Mouse (Mus musculus) cerebellum, adult 8-10 months (tissue): ENCODE measurements around the gene 1700025G04Rik.

Experiments
- DNase-seq: peaks from one replicate; pipeline ENCODE4 v3.0.0; 2022

Gene 1700025G04Rik

DNA sequence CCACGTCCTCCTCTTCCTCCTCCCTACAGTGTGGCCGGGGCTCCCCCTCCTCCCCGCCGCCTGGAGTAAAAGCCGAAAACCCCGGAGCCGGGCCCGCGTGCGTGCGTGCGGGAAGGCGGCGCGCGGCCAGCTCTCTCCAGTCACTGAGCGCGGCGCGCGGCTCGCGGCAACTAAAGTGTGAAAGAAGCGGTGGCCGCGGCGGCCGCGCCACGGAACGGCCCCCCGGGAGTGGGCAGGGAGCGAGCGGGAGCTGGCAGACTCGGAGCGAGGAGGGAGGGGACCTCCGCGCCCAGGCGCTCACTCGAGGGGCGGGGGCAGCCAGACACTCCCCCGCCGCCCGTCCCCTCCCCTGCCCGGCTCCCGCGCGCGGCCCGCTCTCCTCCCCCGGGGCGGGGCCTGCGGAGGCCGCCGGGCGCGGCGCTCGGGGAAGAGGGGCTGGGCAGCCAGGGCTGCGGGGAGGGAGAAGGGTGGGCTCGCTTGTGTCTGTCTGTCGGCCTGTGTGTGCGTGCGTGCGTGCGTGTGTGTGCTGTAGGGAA, at the start of gene 1700025G04Rik:
1700025G04Rik (minus strand) TSS at position 108 of the 536 bp plus-strand sequence.
- DNase-seq, result peak; percentile 84

- no peak for DNase-seq
These were observed 49.6 kb upstream of the 1700025G04Rik start for GRCm38 (mm10) chr1:152139496-152139895.

GRCm38 (mm10) chr1:152130029-152130727, 40.3 kb upstream of the 1700025G04Rik start:
- DNase-seq, result peak; percentile 33

DNA sequence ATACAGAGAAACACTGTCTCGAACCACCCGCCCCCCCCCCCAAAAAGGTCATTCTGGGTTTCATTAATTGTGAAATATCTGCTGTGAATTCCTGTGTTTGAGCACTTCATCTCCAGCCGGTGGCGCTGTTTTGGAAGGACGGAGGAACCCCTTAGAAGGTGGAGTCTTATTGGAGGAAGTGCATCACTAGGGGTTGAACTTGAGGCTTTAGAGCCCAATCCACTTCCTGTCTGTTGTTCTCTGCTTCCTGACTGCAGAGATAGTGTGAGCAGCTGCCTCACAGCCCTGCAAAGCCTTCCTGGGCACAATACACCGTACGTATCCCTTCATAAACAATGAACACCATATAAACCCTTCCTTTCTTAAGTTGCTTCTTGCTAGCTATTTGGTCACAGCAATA, 35.5 kb upstream of the 1700025G04Rik start:
- no peak for DNase-seq

DNA sequence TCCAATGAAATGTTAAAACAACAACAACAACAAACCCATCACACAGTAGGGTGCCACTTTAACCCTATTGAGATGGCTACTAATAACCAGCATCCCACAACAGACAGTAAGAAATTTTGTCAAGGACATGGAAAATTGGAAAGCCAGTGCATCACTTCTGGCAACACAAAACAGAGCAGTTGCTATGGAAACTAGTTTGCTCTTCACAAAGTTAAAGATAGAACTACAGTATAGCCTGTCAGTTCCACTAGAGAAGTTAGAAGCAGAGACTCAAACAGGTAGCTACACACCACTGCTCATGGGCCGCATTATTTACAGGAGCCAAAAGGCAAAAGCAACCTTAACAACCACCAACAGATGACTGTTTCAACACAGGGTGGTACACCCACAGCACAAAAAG, 20.2 kb upstream of the 1700025G04Rik start:
- no peak for DNase-seq

GRCm38 (mm10) chr1:152106136-152106535, 16.2 kb upstream of the 1700025G04Rik start:
- no peak for DNase-seq

DNA sequence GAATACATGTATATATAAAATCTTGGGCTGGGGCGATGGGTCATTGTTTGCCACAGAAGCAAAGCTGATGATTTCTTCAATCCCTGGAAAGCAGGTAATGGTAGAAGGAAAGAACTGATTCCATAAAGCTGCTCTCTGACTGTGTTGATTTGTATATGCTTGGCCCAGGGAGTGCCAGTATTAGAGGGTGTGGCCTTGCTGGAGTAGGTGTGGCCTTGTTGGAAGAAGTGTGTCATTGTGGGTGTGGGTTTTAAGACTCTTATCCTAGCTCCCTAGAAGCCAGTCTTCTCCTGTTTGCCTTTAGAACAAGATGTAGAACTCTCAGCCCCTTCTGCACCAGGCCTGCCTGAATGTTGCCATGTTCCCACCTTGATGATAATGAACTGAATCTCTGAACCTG, 15.3 kb upstream of the 1700025G04Rik start:
- no peak for DNase-seq

- no peak for DNase-seq
These were observed 11.8 kb upstream of the 1700025G04Rik start for GRCm38 (mm10) chr1:152101746-152102145.

DNA sequence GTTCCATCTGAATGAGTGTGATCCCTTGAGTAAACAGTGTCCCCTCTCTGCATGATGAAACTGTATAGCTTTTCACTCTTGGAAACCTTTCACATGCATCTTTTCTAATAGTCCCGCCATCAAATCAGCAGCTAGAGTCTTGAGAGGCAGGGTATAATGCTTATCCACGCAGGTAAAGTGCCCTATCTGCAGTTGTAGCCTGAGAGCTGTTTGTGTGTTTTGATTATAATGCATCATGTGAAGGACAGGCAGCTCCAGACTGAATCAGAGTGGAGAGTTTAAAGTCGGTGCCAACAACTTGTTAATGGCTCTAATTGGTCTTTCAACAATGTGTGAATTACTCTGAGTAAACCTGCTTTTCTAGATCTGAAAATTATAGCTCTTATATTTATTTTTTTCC, 6.1 kb upstream of the 1700025G04Rik start:
- DNase-seq, result no peak

DNA sequence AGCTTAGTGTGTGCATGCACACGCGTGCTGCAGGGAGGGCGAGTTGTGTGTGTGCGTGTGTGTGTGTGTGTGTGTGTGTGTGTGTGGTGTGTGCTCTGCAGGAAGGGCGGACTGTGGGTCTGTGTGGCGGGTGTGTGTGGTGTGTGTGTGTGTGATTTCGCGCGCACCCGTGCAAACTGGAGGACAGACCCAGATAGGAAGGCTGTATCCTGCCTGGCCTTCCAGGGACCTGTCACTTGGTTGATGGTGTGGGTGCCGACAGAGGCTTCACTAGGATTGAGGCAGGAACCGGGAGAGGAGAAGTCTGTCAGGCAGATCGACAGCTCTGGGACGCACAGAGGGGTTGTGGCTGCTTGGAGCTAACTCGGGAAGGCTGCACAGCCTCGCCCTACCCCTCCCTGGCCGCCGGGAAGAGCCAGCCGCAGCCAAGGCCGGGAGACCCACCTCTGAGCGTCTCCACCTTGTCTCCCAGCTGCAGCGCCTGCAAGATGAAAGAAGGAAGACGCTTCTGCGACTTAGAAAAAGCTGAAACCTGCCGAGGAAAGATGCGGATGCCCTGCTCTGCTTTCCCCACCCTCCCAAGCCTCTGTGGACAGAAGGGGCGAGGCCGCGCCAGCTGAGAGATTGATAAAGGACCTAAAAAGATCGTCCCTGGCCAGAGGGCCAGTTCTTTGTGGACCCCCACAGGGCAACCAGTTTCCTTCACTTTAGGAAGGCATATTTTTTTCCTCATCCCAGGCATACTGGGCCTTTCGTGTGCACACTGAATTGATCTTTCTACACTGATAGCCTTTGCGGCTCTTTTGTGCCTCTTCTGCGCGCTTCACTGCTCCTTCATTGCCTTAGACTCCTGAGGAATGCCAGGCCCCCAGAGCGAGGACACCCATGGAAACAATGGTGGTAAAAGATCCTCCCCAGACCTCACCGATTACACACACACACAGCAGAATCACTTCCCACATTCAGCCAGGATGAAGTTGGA, 930 bp upstream of the 1700025G04Rik start:
- DNase-seq, result peak; percentile 68

GRCm38 (mm10) chr1:152089526-152089925, 399 bp downstream of the 1700025G04Rik start:
- peak; percentile 55 for DNase-seq

DNA sequence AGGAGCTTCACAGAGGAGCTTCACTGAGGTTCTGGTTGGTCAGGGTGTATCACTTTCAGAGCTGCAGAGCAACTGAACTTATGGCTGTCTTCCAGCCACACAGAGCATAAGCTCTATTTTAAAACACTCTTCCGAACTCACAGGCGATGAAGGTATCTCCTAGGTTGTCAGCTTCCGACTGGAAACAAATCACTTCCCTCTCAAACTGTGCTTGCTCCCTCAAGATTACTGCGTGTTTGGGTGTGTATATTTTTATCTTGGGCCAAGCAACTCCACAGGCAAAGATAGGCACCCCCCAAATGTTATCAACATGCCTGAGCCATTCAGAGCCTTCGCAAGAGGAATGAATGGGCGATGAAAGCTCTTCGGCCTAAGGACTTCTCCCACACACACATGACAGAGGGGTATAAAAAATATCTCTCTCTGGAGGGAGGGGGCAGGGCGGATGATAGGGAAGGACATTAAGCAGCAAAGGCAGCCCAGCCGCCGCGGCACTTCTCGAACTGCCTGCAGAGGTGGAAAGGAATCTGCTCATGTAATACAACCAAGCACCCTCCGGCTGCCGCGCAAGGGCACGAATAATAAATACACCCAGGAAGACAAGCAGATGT, 1.0 kb downstream of the 1700025G04Rik start:
- DNase-seq, result peak; percentile 59

DNA sequence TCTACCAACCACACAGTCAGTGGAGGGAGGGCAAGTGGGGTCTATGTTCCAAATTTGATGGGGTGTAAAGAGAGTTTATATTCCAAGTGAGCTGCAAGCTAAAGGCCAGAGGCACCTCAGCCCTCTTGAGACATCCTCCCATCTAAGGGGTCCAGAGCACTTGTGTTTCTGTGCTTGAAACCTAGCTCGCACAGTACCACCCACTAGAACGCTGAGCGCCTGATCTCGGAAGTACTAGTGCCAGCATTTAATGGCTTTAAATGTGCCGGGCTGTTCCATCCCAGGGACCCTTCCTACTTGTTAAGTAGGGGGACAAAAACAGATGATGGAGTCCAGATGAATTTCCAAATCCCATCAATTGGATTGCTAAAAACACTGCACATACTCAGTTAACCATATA, 1.9 kb downstream of the 1700025G04Rik start:
- peak; percentile 12 for DNase-seq

- peak; percentile 16 for DNase-seq
These were observed 3.0 kb downstream of the 1700025G04Rik start for GRCm38 (mm10) chr1:152086951-152087350.

DNA sequence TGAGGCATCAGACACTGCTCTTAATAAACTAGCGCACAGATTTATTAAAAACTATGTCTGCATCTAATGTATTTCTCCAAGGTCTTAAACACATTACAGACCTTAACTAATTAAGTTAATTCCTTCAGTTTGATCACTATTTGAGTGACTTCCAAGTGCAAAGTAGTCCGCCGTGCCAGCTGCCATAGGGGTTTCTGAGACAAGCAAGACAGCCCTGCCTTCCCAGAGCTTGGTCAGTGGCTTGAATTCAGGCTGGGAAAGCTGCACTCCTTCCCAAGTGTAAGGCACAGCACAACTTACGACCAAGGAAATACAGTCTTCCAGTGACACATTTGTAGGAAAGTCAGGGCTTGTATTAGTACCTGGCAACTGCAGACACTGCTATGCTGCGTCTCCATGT, 4.4 kb downstream of the 1700025G04Rik start:
- DNase-seq, result peak; percentile 23

DNA sequence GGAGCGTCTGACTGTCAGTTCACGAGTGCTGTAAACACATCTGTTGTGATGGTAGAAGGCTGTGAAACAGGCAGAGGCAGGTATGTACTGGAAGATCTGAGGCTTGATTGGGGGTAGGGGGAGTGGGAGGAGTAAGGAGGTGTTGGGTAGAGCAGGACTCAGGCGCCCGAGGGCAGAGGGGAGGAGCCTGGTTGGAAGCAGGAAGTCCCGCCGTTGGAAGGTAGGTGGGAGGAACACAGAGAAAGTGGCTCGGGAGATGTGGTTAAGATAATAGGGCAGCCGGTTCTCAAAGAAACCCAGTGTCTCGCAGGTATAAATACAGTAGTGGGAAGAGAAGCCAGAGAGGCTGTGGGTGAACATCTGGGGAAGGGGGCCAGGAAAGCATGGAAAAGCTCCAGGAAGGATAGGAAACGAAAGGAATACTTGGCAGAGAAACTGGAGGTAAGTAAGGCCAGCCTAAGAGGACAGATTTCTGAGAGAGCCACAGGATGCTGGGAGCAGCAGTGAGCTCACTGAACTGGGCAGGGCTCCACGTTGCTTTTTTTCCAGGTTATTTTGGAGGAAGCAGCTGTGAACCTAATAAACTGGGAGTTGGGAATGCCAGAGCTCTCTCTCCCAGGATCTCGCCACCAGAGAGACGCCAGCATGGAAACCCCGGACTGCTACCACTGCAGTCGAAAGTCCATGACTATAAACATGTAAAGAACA, 5.1 kb downstream of the 1700025G04Rik start:
- peak; percentile 78 for DNase-seq

GRCm38 (mm10) chr1:152081954-152082711, 7.8 kb downstream of the 1700025G04Rik start:
- DNase-seq, result peak; percentile 23

DNA sequence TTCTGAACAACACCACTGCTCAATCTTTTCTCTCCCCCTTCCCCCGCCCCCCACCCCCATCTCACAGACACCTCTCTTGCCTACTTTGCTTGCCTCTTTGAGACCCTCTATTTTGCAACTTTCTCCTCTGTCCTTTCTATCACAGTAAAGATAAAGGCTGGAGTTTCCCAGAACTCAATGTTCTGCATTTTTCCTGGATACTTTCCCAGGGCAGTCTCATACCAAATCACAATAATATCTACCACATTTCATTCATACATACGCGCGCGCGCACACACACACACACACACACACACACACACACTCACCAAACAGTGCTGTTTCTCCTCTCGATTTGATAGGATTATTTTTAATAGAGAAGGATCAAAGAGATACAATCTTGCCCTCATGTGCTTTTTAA, 8.8 kb downstream of the 1700025G04Rik start:
- no peak for DNase-seq

DNA sequence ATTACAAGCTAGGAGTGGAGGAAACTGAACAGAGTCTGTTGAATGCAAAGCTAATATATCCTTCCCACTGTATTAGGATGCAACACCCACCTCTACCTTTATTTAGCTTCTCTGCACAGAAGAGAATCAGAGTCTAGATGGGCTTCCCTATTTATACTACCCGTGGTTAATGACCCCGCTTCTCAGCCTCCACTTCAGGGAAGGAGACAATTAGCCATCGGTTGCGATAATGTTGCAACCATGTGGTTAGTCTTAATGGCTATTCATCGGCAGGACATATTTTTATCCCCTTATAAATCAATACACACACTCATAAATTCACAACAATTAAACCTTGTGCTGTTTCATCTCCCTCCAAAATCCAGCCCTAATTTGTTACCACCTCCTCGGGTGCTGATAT, 9.7 kb downstream of the 1700025G04Rik start:
- no peak for DNase-seq

GRCm38 (mm10) chr1:152077171-152077715, 12.7 kb downstream of the 1700025G04Rik start:
- DNase-seq, result peak; percentile 2

- no peak for DNase-seq
These were observed 13.6 kb downstream of the 1700025G04Rik start for GRCm38 (mm10) chr1:152076222-152076845.
